Mouse (Mus musculus) brain, embryonic 14.5 days (tissue): ENCODE data around the gene Nop2.

Source experiments
- CTCF ChIP-seq: fragments of 200-500 bp; IDR thresholded peaks from 2 replicates; pipeline ENCODE4 v1.5.1; 2012; ENCODE audit warnings: inconsistent platforms, mild to moderate bottlenecking, moderate library complexity, borderline replicate concordance; ENCODE audit not compliant: insufficient read depth, insufficient read length; ENCODE audit errors: extremely low read depth
- POLR2A ChIP-seq: fragments of 200-500 bp; IDR thresholded peaks from 2 replicates; pipeline ENCODE4 v1.6.1; 2012; ENCODE audit warnings: mild to moderate bottlenecking, inconsistent platforms, borderline replicate concordance; ENCODE audit not compliant: poor library complexity, insufficient read depth, insufficient read length, severe bottlenecking; ENCODE audit errors: extremely low read depth

GRCm38 (mm10) chr6:125097951-125098350, 33.8 kb upstream of the Nop2 start:
- TF ChIP-seq CTCF, result no peak
- no peak for TF ChIP-seq POLR2A
